Mouse (Mus musculus): ENCODE results near the gene Ets1.

DNA sequence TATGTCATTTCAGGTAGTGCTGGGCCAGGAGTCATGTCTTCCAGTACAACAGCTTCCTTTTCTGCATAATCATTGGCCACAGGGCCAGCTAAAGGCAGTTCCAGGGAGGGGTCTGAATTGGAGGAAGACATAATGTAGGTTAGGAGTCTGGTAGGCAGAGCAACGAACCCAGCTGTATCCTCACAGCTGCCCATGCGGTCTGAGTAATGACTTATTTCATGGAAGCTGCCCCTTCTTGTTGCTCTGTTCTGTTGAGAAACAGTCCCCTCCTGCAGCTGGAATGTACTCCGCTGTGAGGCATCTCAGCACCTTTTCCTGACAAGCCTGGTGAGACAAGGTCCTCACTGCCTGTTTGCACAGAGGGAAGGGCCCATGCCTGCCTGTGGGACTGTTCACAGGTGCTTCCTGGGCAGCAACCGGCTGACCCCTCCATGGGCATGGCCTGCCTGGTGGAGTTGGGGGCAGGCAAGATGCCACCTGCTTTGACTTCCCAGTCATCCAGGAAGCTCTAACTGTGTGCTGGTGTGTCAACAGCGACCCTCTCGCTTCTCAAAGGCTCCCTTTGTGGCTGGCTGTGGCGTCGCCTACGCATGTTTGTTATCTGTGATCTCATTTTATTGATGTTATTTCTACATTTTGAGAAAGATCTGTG lies 69.9 kb downstream of the Ets1 start:
- TF ChIP-seq CTCF (IDR thresholded peaks at IDR 0.05; ENCODE audit: borderline replicate concordance, insufficient read depth, low read length) (no peak), POLR2A (IDR thresholded peaks at IDR 0.05; ENCODE audit: low read depth, low read length) (no peak)
